In the genomic region with DNA sequence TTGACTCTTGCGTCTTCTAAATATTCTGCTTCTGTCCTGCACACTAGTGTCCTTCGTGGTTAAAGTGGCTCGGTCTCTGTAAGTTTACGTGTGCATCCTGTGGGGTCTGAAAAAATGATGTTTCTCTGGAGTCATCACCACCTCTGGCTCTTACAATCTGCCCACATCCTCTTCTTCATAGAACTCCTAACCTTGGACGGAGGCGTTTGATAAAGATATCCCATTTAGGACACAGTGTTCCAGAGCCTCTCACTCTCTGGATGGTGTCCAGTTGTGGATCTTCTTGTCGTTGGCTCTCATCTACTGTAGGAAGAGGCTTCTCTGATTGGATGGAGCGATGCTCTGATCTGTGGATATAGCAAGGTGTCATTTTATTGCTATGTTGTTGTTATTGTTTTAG, we compare ENCODE assay signal across 15 mouse cellular contexts.
A peak's percentile ranks its signal among the peaks of the same experiment; 100 is the strongest.
DNase-seq lines count a peak whose midpoint lies in the region; ATAC-seq lines count a peak whose summit lies in the region.
"Had no signal": no experiment of that assay in that cellular context is flagged by ENCODE, and none has a peak within 500 bp of the region (broad histone marks: within the 10 kb centered on the region; RNA-seq: fewer than 3 reads in every experiment).

No protein-coding gene starts in this region.

- H3K9ac ChIP-seq in hindbrain, embryonic 12.5 days = no peak overlapping the region
- no peak overlapping the region for H3K9ac ChIP-seq in lung, embryonic 15.5 days
- no peak overlapping the region for H3K9ac ChIP-seq in heart, embryonic 12.5 days
- H3K9ac ChIP-seq: hindbrain, embryonic 13.5 days; midbrain, embryonic 12.5 days; neural tube, embryonic 13.5 days had no signal

- WGBS in hindbrain, embryonic 10.5 days = 96% methylated on average over 8 of the region's 8 CpGs
- WGBS in hindbrain, embryonic 12.5 days = 94% methylated on average over 8 of the region's 8 CpGs
- 78% methylated on average over 8 of the region's 8 CpGs for WGBS in lung, embryonic 15.5 days
- 80% methylated on average over 8 of the region's 8 CpGs for WGBS in heart, embryonic 12.5 days

- H3K4me1 ChIP-seq in hindbrain, embryonic 10.5 days (replicated peaks) = peaks cover 64% of the 10 kb centered on the region
- peaks cover 31% of the 10 kb centered on the region for H3K4me1 ChIP-seq in hindbrain, embryonic 12.5 days
- H3K4me1 ChIP-seq in lung, embryonic 15.5 days = peaks cover 57% of the 10 kb centered on the region
- H3K4me1 ChIP-seq in heart, embryonic 12.5 days (replicated peaks) = peaks cover 75% of the 10 kb centered on the region

- H3K4me3 ChIP-seq in hindbrain, embryonic 10.5 days = no peak overlapping the region
- H3K4me3 ChIP-seq in hindbrain, embryonic 12.5 days = no peak overlapping the region
- H3K4me3 ChIP-seq in lung, embryonic 15.5 days = no peak overlapping the region
- no peak overlapping the region for H3K4me3 ChIP-seq in heart, embryonic 12.5 days
- H3K4me3 ChIP-seq: hindbrain, embryonic 13.5 days; midbrain, embryonic 12.5 days; neural tube, embryonic 13.5 days had no signal

- no peak overlapping the region for H3K4me2 ChIP-seq in hindbrain, embryonic 12.5 days (replicated peaks)
- no peak overlapping the region for H3K4me2 ChIP-seq in lung, embryonic 15.5 days
- H3K4me2 ChIP-seq in heart, embryonic 12.5 days = no peak overlapping the region
- H3K4me2 ChIP-seq: hindbrain, embryonic 13.5 days; liver, embryonic 11.5 days; midbrain, embryonic 12.5 days; neural tube, embryonic 13.5 days had no signal

- no peaks in the 10 kb centered on the region for H3K9me3 ChIP-seq in hindbrain, embryonic 10.5 days
- no peaks in the 10 kb centered on the region for H3K9me3 ChIP-seq in hindbrain, embryonic 12.5 days (replicated peaks)
- H3K9me3 ChIP-seq in lung, embryonic 15.5 days = no peaks in the 10 kb centered on the region
- H3K9me3 ChIP-seq in heart, embryonic 12.5 days (replicated peaks) = no peaks in the 10 kb centered on the region
- H3K9me3 ChIP-seq: hindbrain, embryonic 13.5 days; midbrain, embryonic 12.5 days; neural tube, embryonic 13.5 days had no signal

- no peaks in the 10 kb centered on the region for H3K27me3 ChIP-seq in hindbrain, embryonic 10.5 days (ENCODE audit: insufficient read depth, poor library complexity, severe bottlenecking)
- H3K27me3 ChIP-seq in hindbrain, embryonic 12.5 days = no peaks in the 10 kb centered on the region
- H3K27me3 ChIP-seq in lung, embryonic 15.5 days = no peaks in the 10 kb centered on the region
- H3K27me3 ChIP-seq in heart, embryonic 12.5 days (replicated peaks) = no peaks in the 10 kb centered on the region
- H3K27me3 ChIP-seq: hindbrain, embryonic 13.5 days; midbrain, embryonic 12.5 days; neural tube, embryonic 13.5 days had no signal

- ATAC-seq in hindbrain, embryonic 12.5 days (ENCODE audit: low FRiP score) = no peak
- no peak for ATAC-seq in lung, embryonic 15.5 days (ENCODE audit: borderline replicate concordance, extremely low read depth, low FRiP score, low TSS enrichment)
- no peak for ATAC-seq in heart, embryonic 12.5 days (ENCODE audit: insufficient number of reproducible peaks, low FRiP score)
- ATAC-seq: forebrain, embryonic 16.5 days had no signal

- H3K27ac ChIP-seq in hindbrain, embryonic 10.5 days = 0 out of 2 replicates have a peak overlapping the region, but pooled peaks have one; percentile 18
- no peak overlapping the region for H3K27ac ChIP-seq in hindbrain, embryonic 12.5 days
- H3K27ac ChIP-seq in lung, embryonic 15.5 days = peak overlapping the region; percentile 94
- 0 out of 2 replicates have a peak overlapping the region, but pooled peaks have one; percentile 80 for H3K27ac ChIP-seq in heart, embryonic 12.5 days (ENCODE audit: poor library complexity, severe bottlenecking)
- H3K27ac ChIP-seq: hindbrain, embryonic 13.5 days had no signal

- no peak for DNase-seq in hindbrain, embryonic 10.5 days (ENCODE audit: low spot score)
- no peak for DNase-seq in lung, adult 18-20 months
- DNase-seq in skeletal muscle tissue, adult 2 months (ENCODE audit: low read depth, low spot score) = peak; percentile 68
- DNase-seq in frontal cortex, postnatal 36 days (ENCODE audit: low spot score in 2 of 2) = no peak
- no peak for DNase-seq in embryo, embryonic 11 days
- DNase-seq: cerebellum, postnatal 36 days; right cerebral cortex, adult 18-20 months had no signal

- H3K36me3 ChIP-seq in hindbrain, embryonic 10.5 days = no peaks in the 10 kb centered on the region
- no peaks in the 10 kb centered on the region for H3K36me3 ChIP-seq in hindbrain, embryonic 12.5 days
- H3K36me3 ChIP-seq in lung, embryonic 15.5 days = no peaks in the 10 kb centered on the region
- H3K36me3 ChIP-seq in heart, embryonic 12.5 days = no peaks in the 10 kb centered on the region
- H3K36me3 ChIP-seq: hindbrain, embryonic 13.5 days; midbrain, embryonic 12.5 days; neural tube, embryonic 13.5 days had no signal
